Mouse (Mus musculus): ENCODE data around the gene Pfn3. TPM values are rescaled to one million over a fixed set of nuclear protein-coding genes. Genes with fewer than 3 reads are reported as not detected.
A peak's percentile ranks its signal among the peaks of the same experiment; 100 is the strongest.

The Pfn3 gene
- 0.40 and 0.56 TPM in 2 replicates for polyA plus RNA-seq (2012; rRNA removed)

GRCm38 (mm10) chr13:55414743-55415380 is at the start of gene Pfn3:
Gene Pfn3 (minus strand): TSS chr13:55415232.
- Histone ChIP-seq H3K4me3 (ENCODE audit: insufficient read depth, low read length) (peak within 1 kb of the TSS; percentile 32), H3K27ac (ENCODE audit: insufficient read depth, low read length) (peak within 1 kb of the TSS; percentile 45; the same call in 1 of the 2 replicates), H3K4me1 (ENCODE audit: control insufficient read depth, insufficient read depth, low read length) (no peaks in the 10 kb centered on the region)
- TF ChIP-seq POLR2A (IDR thresholded peaks at IDR 0.05; ENCODE audit: extremely low read depth, insufficient read depth, low read length) (0 out of 2 replicates have a peak, but pooled peaks have one; percentile 31), CTCF (IDR thresholded peaks at IDR 0.05; ENCODE audit: extremely low read depth, insufficient read depth, low read length) (no peak)

DNA sequence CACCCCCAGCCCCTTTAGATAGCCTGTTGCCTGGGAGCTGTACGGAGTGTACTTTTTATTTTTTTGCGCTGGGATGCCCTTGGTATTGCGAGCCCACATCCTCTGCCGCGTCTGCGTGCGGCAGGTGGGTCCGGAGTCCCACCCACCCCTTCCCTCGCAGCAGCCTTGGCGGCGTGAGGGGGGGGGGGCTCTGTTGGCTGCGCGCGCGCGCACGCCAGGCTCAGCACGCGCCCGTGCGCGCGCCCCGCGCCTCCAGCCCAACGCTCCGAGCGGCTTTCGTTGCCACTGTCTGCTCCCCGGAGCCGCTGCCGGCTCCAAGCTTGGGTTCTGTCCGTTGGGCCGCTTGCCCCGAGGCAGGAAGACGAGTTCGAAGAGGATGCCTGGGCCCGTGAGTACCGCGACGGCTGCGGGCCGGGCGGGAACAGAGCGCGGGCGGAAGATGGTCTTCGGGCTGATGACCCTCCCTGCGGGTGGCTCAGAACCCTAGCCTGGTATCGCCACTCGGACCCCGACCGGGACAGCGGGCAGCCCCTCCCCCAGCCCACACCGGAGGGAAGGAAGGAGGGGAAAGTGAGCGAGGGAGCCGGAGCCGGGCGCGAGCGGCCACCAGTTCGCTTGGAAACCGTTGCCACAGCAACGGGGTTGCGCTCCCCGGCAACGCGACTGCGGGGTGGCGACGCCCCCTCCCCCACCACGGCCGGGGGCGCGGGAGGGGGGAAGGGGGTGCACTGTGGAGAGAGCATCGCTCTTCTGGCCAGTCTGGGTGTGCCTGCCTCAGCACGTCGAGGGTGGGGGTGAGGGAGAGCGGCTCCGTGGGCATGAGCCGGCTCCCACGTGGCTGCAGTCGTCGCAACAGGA is 49.2 kb upstream of the Pfn3 start, which contains the start of gene Prr7:
Gene Prr7, plus strand, starts transcription at position 241 of the 858 bp plus-strand sequence.
- TF ChIP-seq CTCF (IDR thresholded peaks at IDR 0.05; ENCODE audit: extremely low read depth, insufficient read depth, low read length) = no peak
- peak; percentile 65; the same call in 1 of the 2 replicates for TF ChIP-seq POLR2A (IDR thresholded peaks at IDR 0.05; ENCODE audit: extremely low read depth, insufficient read depth, low read length)
- Histone ChIP-seq H3K27ac (ENCODE audit: insufficient read depth, low read length) (peak within 1 kb of the TSS; percentile 100), H3K4me3 (ENCODE audit: insufficient read depth, low read length) (peak within 1 kb of the TSS; percentile 85), H3K4me1 (ENCODE audit: control insufficient read depth, insufficient read depth, low read length) (peaks cover 11% of the 10 kb centered on the region)

- peak overlapping the region; percentile 79 for H3K27ac ChIP-seq (ENCODE audit: insufficient read depth, low read length)
Observed at GRCm38 (mm10) chr13:55463399-55464026, 48.5 kb upstream of the Pfn3 start.

DNA sequence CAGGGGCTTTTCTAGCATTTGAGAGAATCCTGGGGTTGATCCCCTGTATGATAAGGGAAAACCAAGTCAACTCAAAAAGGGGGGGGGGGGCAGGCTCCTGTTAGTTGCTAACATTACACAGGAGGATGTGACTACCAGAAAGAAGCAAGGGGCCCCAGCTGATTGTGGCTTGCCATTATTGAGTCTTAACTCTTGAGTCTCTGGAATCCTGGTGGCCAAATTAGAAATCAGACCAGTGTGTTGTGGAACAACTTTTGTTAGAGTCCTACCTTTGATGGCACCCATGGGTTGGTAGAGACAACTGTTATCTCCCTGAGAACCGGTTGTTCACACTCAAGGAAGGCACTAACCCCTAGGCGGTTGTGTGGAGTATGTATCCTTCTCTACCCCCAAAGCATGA is 47.9 kb upstream of the Pfn3 start:
- TF ChIP-seq CTCF (IDR thresholded peaks at IDR 0.05; ENCODE audit: extremely low read depth, insufficient read depth, low read length) = no peak
- TF ChIP-seq POLR2A (IDR thresholded peaks at IDR 0.05; ENCODE audit: extremely low read depth, insufficient read depth, low read length) = no peak
- H3K27ac ChIP-seq (ENCODE audit: insufficient read depth, low read length) = no peak overlapping the region
- H3K4me3 ChIP-seq (ENCODE audit: insufficient read depth, low read length) = no peak overlapping the region
- peaks cover 5% of the 10 kb centered on the region for H3K4me1 ChIP-seq (ENCODE audit: control insufficient read depth, insufficient read depth, low read length)

More at GRCm38 (mm10) chr13:55463399-55464026, 48.5 kb upstream of the Pfn3 start:
- H3K4me1 ChIP-seq (ENCODE audit: control insufficient read depth, insufficient read depth, low read length) = peaks cover 8% of the 10 kb centered on the region
- TF ChIP-seq POLR2A (IDR thresholded peaks at IDR 0.05; ENCODE audit: extremely low read depth, insufficient read depth, low read length) (no peak), CTCF (IDR thresholded peaks at IDR 0.05; ENCODE audit: extremely low read depth, insufficient read depth, low read length) (no peak)
- peak overlapping the region; percentile 85 for H3K4me3 ChIP-seq (ENCODE audit: insufficient read depth, low read length)

GRCm38 (mm10) chr13:55451785-55452549 is 36.9 kb upstream of the Pfn3 start:
- Histone ChIP-seq H3K4me3 (ENCODE audit: insufficient read depth, low read length) (no peak overlapping the region), H3K27ac (ENCODE audit: insufficient read depth, low read length) (no peak overlapping the region), H3K4me1 (ENCODE audit: control insufficient read depth, insufficient read depth, low read length) (peaks cover 2% of the 10 kb centered on the region; the same call in 1 of the 2 replicates)
- no peak for TF ChIP-seq CTCF (IDR thresholded peaks at IDR 0.05; ENCODE audit: extremely low read depth, insufficient read depth, low read length)
- no peak for TF ChIP-seq POLR2A (IDR thresholded peaks at IDR 0.05; ENCODE audit: extremely low read depth, insufficient read depth, low read length)

- Histone ChIP-seq H3K27ac (ENCODE audit: insufficient read depth, low read length) (no peak overlapping the region), H3K4me3 (ENCODE audit: insufficient read depth, low read length) (no peak overlapping the region), H3K4me1 (ENCODE audit: control insufficient read depth, insufficient read depth, low read length) (peaks cover 2% of the 10 kb centered on the region; the same call in 1 of the 2 replicates)
- TF ChIP-seq POLR2A (IDR thresholded peaks at IDR 0.05; ENCODE audit: extremely low read depth, insufficient read depth, low read length) (no peak), CTCF (IDR thresholded peaks at IDR 0.05; ENCODE audit: extremely low read depth, insufficient read depth, low read length) (no peak)
Observed at GRCm38 (mm10) chr13:55451296-55451695, 36.3 kb upstream of the Pfn3 start.

DNA sequence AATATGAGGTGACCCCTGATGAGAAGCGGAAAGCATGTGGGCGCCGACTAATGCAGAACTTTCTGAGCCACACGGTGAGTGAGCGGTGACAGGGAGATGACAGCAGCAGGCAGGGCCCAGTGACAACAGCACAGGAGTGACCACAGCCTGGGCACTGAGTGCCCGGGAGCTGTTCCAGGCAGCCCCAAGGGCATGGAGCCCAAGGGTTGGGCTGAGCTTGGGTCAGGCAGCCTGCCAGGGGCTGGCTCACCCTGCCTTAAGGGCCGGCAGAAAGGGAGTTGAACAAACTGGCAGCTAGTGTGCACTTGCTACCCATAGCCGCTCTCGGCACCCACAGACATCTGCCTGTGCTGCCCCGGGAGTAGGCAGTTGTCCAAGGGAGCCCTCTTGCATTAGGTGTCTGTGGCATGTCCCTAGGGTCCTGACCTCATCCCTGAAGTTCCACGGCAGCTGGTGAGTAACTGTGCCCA is 35.5 kb upstream of the Pfn3 start:
- Histone ChIP-seq H3K4me3 (ENCODE audit: insufficient read depth, low read length) (no peak overlapping the region), H3K4me1 (ENCODE audit: control insufficient read depth, insufficient read depth, low read length) (peaks cover 4% of the 10 kb centered on the region; the same call in 1 of the 2 replicates), H3K27ac (ENCODE audit: insufficient read depth, low read length) (no peak overlapping the region)

DNA sequence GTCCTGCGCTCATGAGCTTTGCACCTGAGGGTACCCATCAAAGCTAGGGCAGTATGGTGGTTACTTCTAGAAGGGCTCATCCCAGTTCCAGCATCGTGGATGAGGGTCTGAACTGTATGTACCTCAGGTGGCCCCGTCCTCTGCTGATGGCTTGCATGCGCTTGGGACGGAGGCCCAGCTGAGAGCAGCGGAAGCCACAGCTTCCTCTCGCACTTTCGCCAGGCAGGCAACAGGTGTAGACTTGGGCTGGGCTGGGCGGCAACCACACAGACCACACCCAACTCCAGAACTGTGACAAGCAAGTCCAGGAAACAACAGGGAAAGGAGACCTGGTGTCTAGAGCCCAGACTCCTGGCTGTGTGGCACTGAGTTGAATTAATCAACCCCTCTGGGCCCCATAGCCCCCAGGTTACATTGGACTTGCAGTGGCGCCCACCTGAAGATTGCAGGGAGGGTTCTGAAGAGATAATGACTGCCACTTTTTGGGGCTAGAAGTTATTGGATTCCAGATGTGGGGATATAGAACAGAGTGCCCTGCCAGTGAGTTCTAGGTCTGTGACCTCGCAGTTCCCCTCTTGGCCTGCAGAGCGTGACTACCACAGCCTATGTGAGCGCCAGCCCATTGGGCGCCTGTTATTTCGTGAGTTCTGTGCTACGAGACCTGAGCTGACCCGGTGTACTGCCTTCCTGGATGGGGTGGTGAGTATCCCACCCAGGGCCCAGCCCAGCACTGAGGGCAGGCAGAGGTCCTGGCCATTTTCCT is 34.8 kb upstream of the Pfn3 start:
- Histone ChIP-seq H3K27ac (ENCODE audit: insufficient read depth, low read length) (no peak overlapping the region), H3K4me1 (ENCODE audit: control insufficient read depth, insufficient read depth, low read length) (peaks cover 4% of the 10 kb centered on the region; the same call in 1 of the 2 replicates), H3K4me3 (ENCODE audit: insufficient read depth, low read length) (no peak overlapping the region)
- TF ChIP-seq POLR2A (IDR thresholded peaks at IDR 0.05; ENCODE audit: extremely low read depth, insufficient read depth, low read length) = no peak
- TF ChIP-seq CTCF (IDR thresholded peaks at IDR 0.05; ENCODE audit: extremely low read depth, insufficient read depth, low read length) = no peak

More for the DNA sequence above, 35.5 kb upstream of the Pfn3 start:
- no peak for TF ChIP-seq POLR2A (IDR thresholded peaks at IDR 0.05; ENCODE audit: extremely low read depth, insufficient read depth, low read length)
- TF ChIP-seq CTCF (IDR thresholded peaks at IDR 0.05; ENCODE audit: extremely low read depth, insufficient read depth, low read length) = no peak
